Mouse (Mus musculus) neural tube, embryonic 14.5 days (tissue): ENCODE measurements at regions not wholly inside any gene's neighbourhood (a gene's known extent, or its start where the extent isn't known, plus 50 kb on each side); places are given as distances from the start of the nearest gene placed in this dataset.

Experiments used
- ATAC-seq: fragments of 200-750 bp; cut with Nextera tagmentation; 2 replicates; pipeline ENCODE4 v1.8.0; 2017; ENCODE audit warnings: low read depth, mild to moderate bottlenecking, moderate TSS enrichment, moderate library complexity
- H3K27ac ChIP-seq: fragments of 300-500 bp; sonication (generic); 2 replicates; pipeline ENCODE4 v1.5.1; 2014; ENCODE audit warnings: low read depth, mild to moderate bottlenecking, control low read depth, low read length, moderate library complexity, mixed read lengths
- H3K27me3 ChIP-seq: fragments of 300-500 bp; sonication (generic); 2 replicates; pipeline ENCODE4 v1.6.1; 2014; ENCODE audit warnings: low read length; ENCODE audit not compliant: control insufficient read depth, insufficient read depth
- H3K36me3 ChIP-seq: fragments of 300-500 bp; sonication (generic); 2 replicates; pipeline ENCODE4 v1.6.1; 2014; ENCODE audit warnings: low read length, mixed read lengths; ENCODE audit not compliant: control insufficient read depth, insufficient read depth
- H3K4me1 ChIP-seq: fragments of 300-500 bp; sonication (generic); 2 replicates; pipeline ENCODE4 v1.6.1; 2014; ENCODE audit warnings: low read length; ENCODE audit not compliant: control insufficient read depth, insufficient read depth
- H3K4me2 ChIP-seq: fragments of 300-500 bp; sonication (generic); 2 replicates; pipeline ENCODE4 v1.6.1; 2014; ENCODE audit warnings: mild to moderate bottlenecking, low read depth, low read length, control low read depth
- H3K4me3 ChIP-seq: fragments of 300-500 bp; sonication (generic); 2 replicates; pipeline ENCODE4 v1.5.1; 2014; ENCODE audit warnings: low read depth, low read length, control low read depth, mixed read lengths
- H3K9ac ChIP-seq: fragments of 300-500 bp; sonication (generic); replicated peaks from 2 replicates; pipeline ENCODE4 v1.6.1; 2014; ENCODE audit warnings: low read depth, mild to moderate bottlenecking, control low read depth, low read length, mixed read lengths
- H3K9me3 ChIP-seq: fragments of 300-500 bp; sonication (generic); 2 replicates; pipeline ENCODE4 v1.6.1; 2016; ENCODE audit warnings: low read length; ENCODE audit not compliant: control insufficient read depth
- WGBS: fragments of 180-500 bp; shearing (Covaris S2); extraction: QIAGEN DNeasy Blood & Tissue Kit; methylation state at CpG from one replicate; pipeline ENCODE4 v1.1.7; 2014; 5-methylcytosine and 5-hydroxymethylcytosine counted together

- Histone ChIP-seq H3K9me3 (no peaks in the 10 kb centered on the region), H3K4me1 (no peaks in the 10 kb centered on the region), H3K27me3 (no peaks in the 10 kb centered on the region), H3K27ac (no peak overlapping the region), H3K4me3 (no peak overlapping the region), H3K36me3 (no peaks in the 10 kb centered on the region), H3K4me2 (no peak overlapping the region), H3K9ac (no peak overlapping the region)
- no peak for ATAC-seq
- WGBS = 92% methylated on average over 6 of the region's 6 CpGs
Observed at GRCm38 (mm10) chr8:90597376-90597775, 219.8 kb downstream of the Gm19935 start.

- Histone ChIP-seq H3K4me1 (no peaks in the 10 kb centered on the region), H3K9me3 (no peaks in the 10 kb centered on the region), H3K4me2 (no peak overlapping the region), H3K27ac (no peak overlapping the region), H3K9ac (no peak overlapping the region), H3K27me3 (no peaks in the 10 kb centered on the region), H3K4me3 (no peak overlapping the region), H3K36me3 (no peaks in the 10 kb centered on the region)
- no peak for ATAC-seq
- WGBS = 79% methylated on average over 4 of the region's 4 CpGs
Observed at GRCm38 (mm10) chr8:90579426-90579825, 231.3 kb upstream of the Tox3 start.

GRCm38 (mm10) chr8:90576976-90577375, 228.8 kb upstream of the Tox3 start:
- H3K9me3 ChIP-seq = no peaks in the 10 kb centered on the region
- ATAC-seq = no peak

DNA sequence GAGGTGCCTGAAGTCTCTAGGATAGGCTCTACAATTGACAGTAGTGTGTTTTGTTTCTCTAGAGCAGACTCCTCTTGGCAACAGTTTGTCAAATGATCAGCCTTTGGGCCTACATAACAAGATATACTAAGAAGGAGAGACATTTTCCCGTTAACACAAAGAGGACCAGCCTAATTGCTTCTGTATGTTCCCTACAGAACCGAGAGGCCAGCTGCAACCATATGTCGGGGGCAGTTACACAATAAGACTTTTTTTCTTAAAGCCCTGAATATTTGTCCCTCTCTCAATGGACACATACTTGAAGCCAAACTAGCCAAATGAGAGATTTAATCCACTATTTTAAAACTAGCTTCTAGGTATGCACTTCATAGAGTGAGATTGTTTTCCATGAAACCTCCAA, 226.5 kb upstream of the Tox3 start:
- 73% methylated on average over 3 of the region's 3 CpGs for WGBS
- Histone ChIP-seq H3K9me3 (no peaks in the 10 kb centered on the region), H3K4me2 (no peak overlapping the region), H3K4me3 (no peak overlapping the region), H3K27me3 (no peaks in the 10 kb centered on the region), H3K36me3 (no peaks in the 10 kb centered on the region), H3K4me1 (no peaks in the 10 kb centered on the region), H3K9ac (no peak overlapping the region), H3K27ac (no peak overlapping the region)
- ATAC-seq = no peak

More at GRCm38 (mm10) chr8:90576976-90577375, 228.8 kb upstream of the Tox3 start:
- Histone ChIP-seq H3K4me1 (no peaks in the 10 kb centered on the region), H3K9ac (no peak overlapping the region), H3K4me3 (no peak overlapping the region), H3K27me3 (no peaks in the 10 kb centered on the region), H3K36me3 (no peaks in the 10 kb centered on the region), H3K4me2 (no peak overlapping the region), H3K27ac (no peak overlapping the region)
- WGBS = 69% methylated on average over 4 of the region's 4 CpGs

DNA sequence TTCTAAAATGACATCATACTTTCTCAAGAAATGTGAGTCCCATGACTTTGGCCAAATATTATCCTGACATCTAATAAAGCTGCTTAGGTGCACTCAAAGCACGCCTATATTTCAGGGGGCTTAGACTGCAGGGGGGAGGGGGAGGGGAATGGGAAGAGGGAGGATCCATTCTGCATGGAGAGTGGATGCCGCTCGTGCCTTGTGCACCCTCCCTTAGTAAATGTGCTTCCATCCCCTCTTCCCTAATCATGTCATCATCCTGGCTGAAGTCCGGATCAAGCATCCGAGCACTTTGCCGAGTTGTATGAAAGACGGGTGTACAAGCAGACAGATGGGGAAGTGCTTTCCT, 207.9 kb upstream of the Tox3 start:
- no peak overlapping the region for H3K9ac ChIP-seq
- H3K4me1 ChIP-seq = no peaks in the 10 kb centered on the region
- H3K27ac ChIP-seq = no peak overlapping the region
- no peaks in the 10 kb centered on the region for H3K27me3 ChIP-seq
- no peak overlapping the region for H3K4me2 ChIP-seq
- ATAC-seq = no peak
- H3K9me3 ChIP-seq = no peaks in the 10 kb centered on the region
- 72% methylated on average over 7 of the region's 7 CpGs for WGBS
- no peak overlapping the region for H3K4me3 ChIP-seq
- no peaks in the 10 kb centered on the region for H3K36me3 ChIP-seq

DNA sequence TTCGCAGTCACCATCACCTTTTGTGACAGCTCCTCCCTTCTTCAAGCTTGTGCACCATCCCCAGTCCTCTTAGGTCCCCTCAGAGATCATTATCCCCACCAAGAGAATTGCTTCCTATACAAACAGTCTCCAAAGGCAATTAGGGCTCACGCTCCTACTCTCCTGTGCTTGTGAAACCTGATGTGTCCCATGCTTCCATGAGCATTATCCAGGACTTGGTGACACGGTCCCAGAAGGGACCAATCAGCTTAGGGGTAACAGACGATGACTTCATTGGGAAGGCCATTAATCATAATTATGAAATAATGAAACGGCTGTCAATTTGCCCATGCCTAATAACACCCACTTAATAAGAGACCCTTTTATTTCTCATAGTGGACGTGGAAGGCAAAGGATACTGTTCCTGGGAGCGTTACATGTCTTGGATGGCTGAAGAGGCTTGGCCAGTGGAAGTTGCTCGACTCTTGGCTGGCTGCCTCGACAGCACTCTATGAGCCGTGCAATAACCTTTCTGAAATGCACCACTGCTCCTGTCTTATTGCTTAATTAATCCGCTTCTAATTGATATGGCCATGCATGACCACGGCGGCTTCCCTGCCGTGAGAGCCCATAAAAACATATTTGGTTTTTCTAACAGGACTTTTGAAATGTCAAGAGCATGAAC, 207.4 kb upstream of the Tox3 start:
- H3K27ac ChIP-seq = no peak overlapping the region

GRCm38 (mm10) chr8:90547276-90547675, 199.1 kb upstream of the Tox3 start:
- WGBS = 61% methylated on average over 3 of the region's 3 CpGs
- ATAC-seq = no peak
- no peaks in the 10 kb centered on the region for H3K36me3 ChIP-seq
- H3K4me3 ChIP-seq = no peak overlapping the region
- H3K9ac ChIP-seq = no peak overlapping the region
- no peaks in the 10 kb centered on the region for H3K9me3 ChIP-seq
- H3K27ac ChIP-seq = no peak overlapping the region
- H3K27me3 ChIP-seq = no peaks in the 10 kb centered on the region
- no peaks in the 10 kb centered on the region for H3K4me1 ChIP-seq
- no peak overlapping the region for H3K4me2 ChIP-seq

More for the DNA sequence above, 207.4 kb upstream of the Tox3 start:
- no peaks in the 10 kb centered on the region for H3K36me3 ChIP-seq
- WGBS = 59% methylated on average over 14 of the region's 14 CpGs
- H3K4me3 ChIP-seq = no peak overlapping the region
- ATAC-seq = no peak
- no peaks in the 10 kb centered on the region for H3K9me3 ChIP-seq
- no peak overlapping the region for H3K9ac ChIP-seq
- no peaks in the 10 kb centered on the region for H3K4me1 ChIP-seq
- H3K27me3 ChIP-seq = no peaks in the 10 kb centered on the region
- no peak overlapping the region for H3K4me2 ChIP-seq

DNA sequence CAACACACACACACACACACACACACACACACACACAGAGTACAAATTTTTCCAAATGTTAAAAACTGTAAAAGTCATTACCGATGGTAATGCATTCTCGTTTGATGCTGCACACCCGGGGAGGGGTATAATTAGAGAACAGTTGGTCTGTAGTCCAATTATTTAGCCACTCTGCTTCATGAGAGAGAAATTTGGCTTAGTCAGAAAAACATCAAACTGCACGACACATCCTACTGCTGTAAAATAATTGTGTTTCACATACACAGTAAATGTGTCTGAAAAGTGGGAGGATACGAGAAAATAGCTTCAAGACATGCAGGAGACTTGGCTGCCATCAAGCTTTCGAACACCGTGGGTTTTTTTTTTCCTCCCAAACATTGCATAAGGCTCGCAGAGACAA, 194.5 kb upstream of the Tox3 start:
- H3K27ac ChIP-seq = no peak overlapping the region
- H3K4me2 ChIP-seq = no peak overlapping the region
- 31% methylated on average over 8 of the region's 8 CpGs for WGBS
- H3K4me3 ChIP-seq = no peak overlapping the region
- no peaks in the 10 kb centered on the region for H3K4me1 ChIP-seq
- H3K9me3 ChIP-seq = no peaks in the 10 kb centered on the region
- H3K27me3 ChIP-seq = no peaks in the 10 kb centered on the region
- no peak overlapping the region for H3K9ac ChIP-seq
- no peak for ATAC-seq
- H3K36me3 ChIP-seq = no peaks in the 10 kb centered on the region

- H3K4me2 ChIP-seq = no peak overlapping the region
- H3K36me3 ChIP-seq = no peaks in the 10 kb centered on the region
- H3K27ac ChIP-seq = no peak overlapping the region
- ATAC-seq = no peak
- WGBS = 41% methylated on average over 4 of the region's 4 CpGs
- H3K4me1 ChIP-seq = no peaks in the 10 kb centered on the region
- H3K4me3 ChIP-seq = no peak overlapping the region
- no peaks in the 10 kb centered on the region for H3K27me3 ChIP-seq
- H3K9me3 ChIP-seq = no peaks in the 10 kb centered on the region
- no peak overlapping the region for H3K9ac ChIP-seq
Observed at GRCm38 (mm10) chr8:90536196-90536640, 188.1 kb upstream of the Tox3 start.
